Mouse (Mus musculus) adrenal gland (tissue): ENCODE data around the gene Zfp385b.

ENCODE experiments used
- intact Hi-C: fragments of 180-260 bp; cut with DNase I; formaldehyde crosslinking; loops from one replicate; pipeline ENCODE4 v1.15.1; 2025

Gene Zfp385b

DNA sequence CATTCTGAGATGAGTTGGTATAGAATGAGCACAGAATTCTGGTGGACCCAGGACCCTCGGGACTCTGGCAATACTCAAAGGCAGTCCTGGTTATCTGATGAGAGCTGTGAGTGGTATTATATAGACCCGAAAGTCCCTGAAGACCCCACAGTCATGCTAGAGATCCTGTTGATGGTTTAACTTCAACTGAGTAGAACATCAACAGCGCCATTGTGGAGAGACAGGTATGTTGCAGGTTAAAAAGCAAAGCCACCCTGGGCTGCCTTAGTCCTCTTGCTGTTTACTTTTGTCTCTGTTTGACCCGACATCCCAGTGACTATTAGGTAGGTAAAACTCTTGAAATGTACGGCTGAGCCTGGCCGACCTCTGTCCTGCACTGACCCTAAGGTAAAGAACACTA lies 431.3 kb downstream of the Zfp385b start:
- intact Hi-C loops: loop anchor here (2.0 kb wide), 1 partner anchor 67 kb away; no protein-coding TSS in a partner anchor

- intact Hi-C loops: loop anchor here (2.0 kb wide), 1 partner anchor 322 kb away; no protein-coding TSS in a partner anchor
Measured at GRCm38 (mm10) chr2:77386515-77386914, 432.9 kb downstream of the Zfp385b start.

- intact Hi-C loops: no loop called here
Measured at GRCm38 (mm10) chr2:77382766-77383165, 436.7 kb downstream of the Zfp385b start.

DNA sequence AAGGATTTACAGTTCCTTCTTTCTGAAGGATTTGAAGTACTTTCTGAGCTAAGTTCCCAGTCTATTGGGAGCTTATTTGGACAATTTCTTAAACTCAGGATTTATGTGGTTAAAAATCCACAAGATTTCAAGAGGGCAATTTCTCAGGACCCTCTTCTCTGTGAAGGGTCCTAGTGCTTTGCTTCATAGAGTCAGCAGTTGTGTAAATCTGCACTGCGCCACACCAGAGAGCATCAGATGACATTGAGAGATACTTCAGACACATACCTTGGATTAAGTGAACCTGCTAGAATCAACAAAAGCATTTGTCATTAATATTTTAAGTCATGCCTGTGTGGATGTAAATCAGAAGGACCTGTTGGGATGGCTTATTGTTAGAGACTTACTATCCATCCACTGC lies 439.5 kb downstream of the Zfp385b start:
- intact Hi-C loops: no loop called here

DNA sequence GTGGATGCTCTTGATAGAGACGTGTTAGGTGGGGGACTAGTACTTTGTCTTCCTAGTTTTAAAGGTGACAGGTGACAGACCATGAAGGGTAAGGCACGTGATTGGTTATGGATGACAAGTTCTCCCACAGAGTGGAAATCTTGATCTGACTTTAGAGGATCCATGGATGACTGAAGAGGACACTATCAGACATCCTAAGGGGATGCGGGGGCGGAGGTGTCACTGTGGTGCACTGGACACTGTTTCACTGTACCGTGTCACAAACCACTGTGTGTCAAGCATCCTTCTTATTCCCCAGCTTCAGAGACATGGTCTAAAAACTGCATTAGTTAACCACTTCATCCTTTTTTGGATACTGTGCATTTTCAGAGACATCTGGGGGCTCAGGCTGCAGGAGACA lies 440.1 kb downstream of the Zfp385b start:
- intact Hi-C loops: no loop called here

DNA sequence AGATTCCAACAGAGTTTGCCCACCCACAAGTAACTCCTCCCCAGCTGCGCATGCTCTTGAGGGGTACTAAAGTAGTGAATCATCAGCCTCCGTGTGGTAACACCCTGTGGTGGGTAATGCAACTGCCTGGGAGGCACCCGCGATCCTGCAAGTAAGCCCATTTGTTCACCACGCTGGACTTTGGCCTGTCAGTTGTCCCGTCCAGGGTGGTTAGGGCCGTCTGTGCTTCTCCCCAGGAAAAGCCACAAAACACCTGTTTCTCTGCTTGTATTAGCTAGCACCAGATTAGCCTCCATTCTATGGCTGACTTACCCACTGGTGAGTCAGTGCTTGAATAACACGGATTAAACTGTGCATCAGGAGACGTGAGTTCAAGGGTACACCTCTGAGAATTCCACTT lies 442.6 kb downstream of the Zfp385b start:
- intact Hi-C loops: no loop called here

DNA sequence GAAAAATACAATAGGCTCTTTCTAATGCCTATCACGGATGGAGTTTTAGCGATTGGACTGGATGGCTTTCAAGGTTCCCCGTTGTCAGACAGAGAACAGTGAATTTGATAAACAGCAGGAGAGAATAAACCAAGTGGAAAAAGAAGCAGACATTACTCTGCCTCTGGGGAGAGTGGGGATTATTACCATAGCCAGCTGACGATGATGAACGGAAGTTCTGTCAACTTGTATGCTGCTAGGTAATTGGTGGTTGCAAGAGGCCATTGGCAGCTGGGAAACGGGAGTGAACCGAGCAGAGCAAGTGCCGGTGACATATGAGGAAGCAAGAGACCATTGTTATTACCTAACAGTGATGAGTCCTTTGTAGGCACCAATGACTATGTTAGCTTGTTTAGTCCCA lies 444.3 kb downstream of the Zfp385b start:
- intact Hi-C loops: no loop called here

DNA sequence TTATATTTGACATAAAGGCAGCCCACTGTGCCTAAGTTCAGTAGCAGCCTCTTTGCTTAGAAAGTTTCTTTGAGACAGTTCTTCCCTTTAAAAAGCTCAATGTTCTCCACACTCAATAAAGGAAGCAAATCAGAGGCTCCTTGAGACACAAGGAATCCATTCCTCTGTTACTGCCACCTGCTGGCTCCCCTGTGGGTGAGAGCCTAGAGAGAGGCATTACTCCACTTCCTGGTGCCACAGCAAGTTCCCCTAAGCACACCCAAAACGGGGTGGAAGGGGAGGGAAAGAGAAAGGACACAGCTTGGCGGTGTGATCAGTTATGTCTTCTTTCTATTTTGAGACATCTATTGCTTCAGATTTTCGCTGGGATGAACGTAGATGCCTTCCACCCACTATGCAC lies 450.3 kb downstream of the Zfp385b start:
- intact Hi-C loops: no loop called here
